Mouse (Mus musculus): ENCODE data around the gene Sim2. TPM values are rescaled to one million over a fixed set of nuclear protein-coding genes. Genes with fewer than 3 reads are reported as not detected.
A peak's percentile ranks its signal among the peaks of the same experiment; 100 is the strongest.

The Sim2 gene
- polyA plus RNA-seq, 1 experiment from 2014 or later = 0.22 TPM

GRCm38 (mm10) chr16:94088819-94089692 lies 4.3 kb downstream of the Sim2 start:
- WGBS = 16% methylated on average over 14 of the region's 14 CpGs
- no peak; the same call in 1 of the 2 replicates for ATAC-seq (ENCODE audit: insufficient number of reproducible peaks, insufficient read depth, low FRiP score, low read depth)
- H3K27ac ChIP-seq (ENCODE audit: low read length) = no peak overlapping the region

GRCm38 (mm10) chr16:94092511-94093150 lies 7.9 kb downstream of the Sim2 start:
- H3K27me3 ChIP-seq (ENCODE audit: control insufficient read depth, insufficient read depth, low read length) = peaks cover 78% of the 10 kb centered on the region
- whole genome bisulfite sequencing = 14% methylated on average over 12 of the region's 12 CpGs

More at GRCm38 (mm10) chr16:94088819-94089692, 4.3 kb downstream of the Sim2 start:
- H3K9me3 ChIP-seq (ENCODE audit: control insufficient read depth, low read depth, low read length) = no peaks in the 10 kb centered on the region
- H3K27me3 ChIP-seq (ENCODE audit: control insufficient read depth, insufficient read depth, low read length) = peaks cover 69% of the 10 kb centered on the region
- H3K4me2 ChIP-seq (replicated peaks; ENCODE audit: low read depth, low read length) = no peak overlapping the region
- no peak overlapping the region for H3K4me3 ChIP-seq (ENCODE audit: low read depth, low read length)
- peaks cover 8% of the 10 kb centered on the region for H3K4me1 ChIP-seq (ENCODE audit: control insufficient read depth, insufficient read depth, low read length)
- no peaks in the 10 kb centered on the region for H3K36me3 ChIP-seq (ENCODE audit: control insufficient read depth, insufficient read depth, low read length)
- H3K9ac ChIP-seq (replicated peaks; ENCODE audit: low read depth, low read length) = no peak overlapping the region

GRCm38 (mm10) chr16:94093151-94093863 lies 8.6 kb downstream of the Sim2 start:
- Histone ChIP-seq H3K9ac (replicated peaks; ENCODE audit: low read depth, low read length) (no peak overlapping the region), H3K4me2 (replicated peaks; ENCODE audit: low read depth, low read length) (no peak overlapping the region), H3K9me3 (ENCODE audit: control insufficient read depth, low read depth, low read length) (no peaks in the 10 kb centered on the region), H3K27ac (ENCODE audit: low read length) (no peak overlapping the region), H3K4me1 (ENCODE audit: control insufficient read depth, insufficient read depth, low read length) (no peaks in the 10 kb centered on the region), H3K4me3 (ENCODE audit: low read depth, low read length) (no peak overlapping the region), H3K36me3 (ENCODE audit: control insufficient read depth, insufficient read depth, low read length) (no peaks in the 10 kb centered on the region), H3K27me3 (ENCODE audit: control insufficient read depth, insufficient read depth, low read length) (peaks cover 80% of the 10 kb centered on the region)
- WGBS = 16% methylated on average over 24 of the region's 24 CpGs
- no peak for ATAC-seq (ENCODE audit: insufficient number of reproducible peaks, insufficient read depth, low FRiP score, low read depth)

More at GRCm38 (mm10) chr16:94092511-94093150, 7.9 kb downstream of the Sim2 start:
- ATAC-seq (ENCODE audit: insufficient number of reproducible peaks, insufficient read depth, low FRiP score, low read depth) = no peak
- Histone ChIP-seq H3K4me2 (replicated peaks; ENCODE audit: low read depth, low read length) (no peak overlapping the region), H3K9ac (replicated peaks; ENCODE audit: low read depth, low read length) (no peak overlapping the region), H3K27ac (ENCODE audit: low read length) (no peak overlapping the region), H3K4me1 (ENCODE audit: control insufficient read depth, insufficient read depth, low read length) (no peaks in the 10 kb centered on the region), H3K9me3 (ENCODE audit: control insufficient read depth, low read depth, low read length) (no peaks in the 10 kb centered on the region), H3K36me3 (ENCODE audit: control insufficient read depth, insufficient read depth, low read length) (no peaks in the 10 kb centered on the region), H3K4me3 (ENCODE audit: low read depth, low read length) (no peak overlapping the region)

GRCm38 (mm10) chr16:94094251-94095108 lies 9.7 kb downstream of the Sim2 start:
- H3K27ac ChIP-seq (ENCODE audit: low read length) = no peak overlapping the region
- no peak overlapping the region for H3K9ac ChIP-seq (replicated peaks; ENCODE audit: low read depth, low read length)
- H3K4me2 ChIP-seq (replicated peaks; ENCODE audit: low read depth, low read length) = no peak overlapping the region
- no peaks in the 10 kb centered on the region for H3K36me3 ChIP-seq (ENCODE audit: control insufficient read depth, insufficient read depth, low read length)
- H3K27me3 ChIP-seq (ENCODE audit: control insufficient read depth, insufficient read depth, low read length) = peaks cover 70% of the 10 kb centered on the region
- H3K4me3 ChIP-seq (ENCODE audit: low read depth, low read length) = no peak overlapping the region
- 8% methylated on average over 48 of the region's 48 CpGs for WGBS
- H3K4me1 ChIP-seq (ENCODE audit: control insufficient read depth, insufficient read depth, low read length) = no peaks in the 10 kb centered on the region
- H3K9me3 ChIP-seq (ENCODE audit: control insufficient read depth, low read depth, low read length) = no peaks in the 10 kb centered on the region
- no peak for ATAC-seq (ENCODE audit: insufficient number of reproducible peaks, insufficient read depth, low FRiP score, low read depth)

GRCm38 (mm10) chr16:94095109-94095822 lies 10.5 kb downstream of the Sim2 start:
- Histone ChIP-seq H3K27me3 (ENCODE audit: control insufficient read depth, insufficient read depth, low read length) (peaks cover 62% of the 10 kb centered on the region), H3K9ac (replicated peaks; ENCODE audit: low read depth, low read length) (no peak overlapping the region), H3K4me2 (replicated peaks; ENCODE audit: low read depth, low read length) (no peak overlapping the region), H3K4me3 (ENCODE audit: low read depth, low read length) (no peak overlapping the region), H3K9me3 (ENCODE audit: control insufficient read depth, low read depth, low read length) (no peaks in the 10 kb centered on the region), H3K4me1 (ENCODE audit: control insufficient read depth, insufficient read depth, low read length) (no peaks in the 10 kb centered on the region), H3K36me3 (ENCODE audit: control insufficient read depth, insufficient read depth, low read length) (no peaks in the 10 kb centered on the region), H3K27ac (ENCODE audit: low read length) (no peak overlapping the region)
- no peak for ATAC-seq (ENCODE audit: insufficient number of reproducible peaks, insufficient read depth, low FRiP score, low read depth)
- WGBS = 9% methylated on average over 26 of the region's 26 CpGs

- no peak overlapping the region for H3K9ac ChIP-seq (replicated peaks; ENCODE audit: low read depth, low read length)
- no peak for ATAC-seq (ENCODE audit: insufficient number of reproducible peaks, insufficient read depth, low FRiP score, low read depth)
- no peak overlapping the region for H3K4me2 ChIP-seq (replicated peaks; ENCODE audit: low read depth, low read length)
- WGBS = 11% methylated on average over 14 of the region's 14 CpGs
- H3K27ac ChIP-seq (ENCODE audit: low read length) = no peak overlapping the region
- H3K4me3 ChIP-seq (ENCODE audit: low read depth, low read length) = no peak overlapping the region
- H3K4me1 ChIP-seq (ENCODE audit: control insufficient read depth, insufficient read depth, low read length) = peaks cover 2% of the 10 kb centered on the region; the same call in 1 of the 2 replicates
- no peaks in the 10 kb centered on the region for H3K9me3 ChIP-seq (ENCODE audit: control insufficient read depth, low read depth, low read length)
- H3K36me3 ChIP-seq (ENCODE audit: control insufficient read depth, insufficient read depth, low read length) = no peaks in the 10 kb centered on the region
- H3K27me3 ChIP-seq (ENCODE audit: control insufficient read depth, insufficient read depth, low read length) = peaks cover 50% of the 10 kb centered on the region
Measured at GRCm38 (mm10) chr16:94096479-94096878, 11.7 kb downstream of the Sim2 start.

- WGBS = 28% methylated on average over 12 of the region's 12 CpGs
- Histone ChIP-seq H3K27me3 (ENCODE audit: control insufficient read depth, insufficient read depth, low read length) (peaks cover 36% of the 10 kb centered on the region), H3K9ac (replicated peaks; ENCODE audit: low read depth, low read length) (no peak overlapping the region), H3K36me3 (ENCODE audit: control insufficient read depth, insufficient read depth, low read length) (no peaks in the 10 kb centered on the region), H3K4me2 (replicated peaks; ENCODE audit: low read depth, low read length) (no peak overlapping the region), H3K4me3 (ENCODE audit: low read depth, low read length) (no peak overlapping the region), H3K9me3 (ENCODE audit: control insufficient read depth, low read depth, low read length) (no peaks in the 10 kb centered on the region), H3K27ac (ENCODE audit: low read length) (no peak overlapping the region), H3K4me1 (ENCODE audit: control insufficient read depth, insufficient read depth, low read length) (peaks cover 5% of the 10 kb centered on the region; the same call in 1 of the 2 replicates)
- ATAC-seq (ENCODE audit: insufficient number of reproducible peaks, insufficient read depth, low FRiP score, low read depth) = peak; percentile 57; the same call in 1 of the 2 replicates
Measured at GRCm38 (mm10) chr16:94097724-94098455, 13.2 kb downstream of the Sim2 start.

Data from stomach, embryonic 14.5 days (tissue).